Mouse (Mus musculus) lung, postnatal 0 days (tissue): ENCODE results near the gene Ostf1. TPM values are rescaled to one million over a fixed set of nuclear protein-coding genes. Genes with fewer than 3 reads are reported as not detected.

Experiments
- ATAC-seq: fragments of 200-750 bp; cut with Nextera tagmentation; 2 replicates; pipeline ENCODE4 v1.8.0; 2017; ENCODE audit warnings: moderate library complexity
- DNase-seq: peaks from one replicate; pipeline ENCODE4 v3.0.0-alpha.2; 2016; ENCODE audit warnings: low spot score
- H3K27ac ChIP-seq: fragments of 300-500 bp; sonication (generic); 2 replicates; pipeline ENCODE4 v1.5.1; 2014; ENCODE audit warnings: antibody characterized with exemption, mild to moderate bottlenecking, low read length, mixed read lengths
- H3K27me3 ChIP-seq: fragments of 300-500 bp; sonication (generic); replicated peaks from 2 replicates; pipeline ENCODE4 v1.6.1; 2014; ENCODE audit warnings: low read length, mixed read lengths; ENCODE audit not compliant: insufficient read depth
- H3K36me3 ChIP-seq: fragments of 300-500 bp; sonication (generic); 2 replicates; pipeline ENCODE4 v1.6.1; 2014; ENCODE audit warnings: low read length, mixed read lengths; ENCODE audit not compliant: insufficient read depth
- H3K4me1 ChIP-seq: fragments of 300-500 bp; sonication (generic); 2 replicates; pipeline ENCODE4 v1.6.1; 2014; ENCODE audit warnings: antibody characterized with exemption, low read depth, low read length, mixed read lengths; ENCODE audit not compliant: insufficient read depth
- H3K4me2 ChIP-seq: fragments of 300-500 bp; sonication (generic); replicated peaks from 2 replicates; pipeline ENCODE4 v1.6.1; 2014; ENCODE audit warnings: low read depth, mild to moderate bottlenecking, low read length, moderate library complexity, mixed read lengths
- H3K4me3 ChIP-seq: fragments of 300-500 bp; sonication (generic); 2 replicates; pipeline ENCODE4 v1.5.1; 2014; ENCODE audit warnings: low read depth, low read length
- H3K9ac ChIP-seq: fragments of 300-500 bp; sonication (generic); replicated peaks from 2 replicates; pipeline ENCODE4 v1.6.1; 2014; ENCODE audit warnings: low read depth, mild to moderate bottlenecking
- H3K9me3 ChIP-seq: fragments of 300-500 bp; sonication (generic); 2 replicates; pipeline ENCODE4 v1.6.1; 2016; ENCODE audit warnings: low read length, mixed read lengths
- CTCF ChIP-seq: IDR thresholded peaks from 2 replicates; pipeline ENCODE4 v1.5.1; 2016; ENCODE audit warnings: antibody characterized with exemption, mild to moderate bottlenecking
- EP300 ChIP-seq: IDR thresholded peaks from 2 replicates; pipeline ENCODE4 v1.6.1; 2016; ENCODE audit warnings: antibody characterized with exemption, mild to moderate bottlenecking, control low read depth
- WGBS: fragments of 180-500 bp; shearing (Covaris S2); extraction: QIAGEN DNeasy Blood & Tissue Kit; methylation state at CpG from one replicate; pipeline ENCODE4 v1.1.7; 2014; 5-methylcytosine and 5-hydroxymethylcytosine counted together
- polyA plus RNA-seq: library from polyadenylated mRNA; unstranded; fragments of >200 nt; fragmentation: Nextera tagmentation; extraction: Ambion mirVana; gene quantifications from 2 replicates; pipeline ENCODE4 v1.2.1, GENCODE M21; 2015

Ostf1 gene
- polyA plus RNA-seq, 1 experiment from 2014 or later, result 248 TPM

DNA sequence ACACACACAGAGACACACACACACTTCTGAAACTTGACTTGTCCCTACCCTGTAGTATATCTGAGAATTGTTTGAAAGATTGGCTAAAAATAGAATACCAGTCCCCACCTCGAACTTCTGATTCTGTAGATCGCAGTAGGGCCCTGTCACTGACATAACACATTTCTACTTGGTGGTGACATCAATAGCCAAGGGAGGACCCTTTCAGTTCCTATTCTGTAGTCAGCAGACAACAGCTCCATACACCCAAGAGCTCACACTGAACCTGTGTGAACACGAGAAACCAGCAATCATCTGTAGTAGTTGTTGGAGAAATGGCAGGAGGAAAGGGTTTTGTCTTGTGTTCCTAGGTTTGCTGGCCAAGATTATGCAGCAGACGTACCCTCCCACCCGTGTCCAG is 23.4 kb upstream of the Ostf1 start:
- ATAC-seq, result no peak
- no peak overlapping the region for H3K27ac ChIP-seq

DNA sequence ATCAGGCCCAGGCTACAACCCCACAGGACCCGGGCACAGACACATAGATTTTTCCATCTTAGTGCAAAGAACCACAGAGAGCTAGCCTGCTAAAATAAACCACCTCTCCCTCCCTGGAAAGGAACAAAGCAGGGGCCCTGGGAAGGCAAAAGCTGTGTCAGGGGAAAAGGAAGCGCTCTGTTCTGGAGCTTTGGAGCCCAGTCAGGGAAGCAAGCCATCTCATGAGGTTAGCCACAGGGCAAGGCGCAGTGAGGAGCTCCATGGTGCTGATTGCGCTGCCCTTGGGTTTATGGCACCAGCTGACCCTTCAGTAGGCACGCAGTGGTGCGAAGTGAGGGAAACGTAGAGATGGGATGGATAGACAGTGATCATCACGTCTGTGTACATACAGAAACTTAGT is 22.7 kb upstream of the Ostf1 start:
- ATAC-seq, result no peak
- H3K4me3 ChIP-seq, result no peak overlapping the region
- no peak overlapping the region for H3K9ac ChIP-seq
- DNase-seq, result no peak
- no peaks in the 10 kb centered on the region for H3K9me3 ChIP-seq
- H3K4me2 ChIP-seq, result no peak overlapping the region
- no peaks in the 10 kb centered on the region for H3K4me1 ChIP-seq
- no peak overlapping the region for H3K27ac ChIP-seq
- H3K36me3 ChIP-seq, result no peaks in the 10 kb centered on the region
- TF ChIP-seq EP300 (no peak), CTCF (no peak)
- 83% methylated on average over 8 of the region's 8 CpGs for WGBS
- no peaks in the 10 kb centered on the region for H3K27me3 ChIP-seq

More for the DNA sequence above, 23.4 kb upstream of the Ostf1 start:
- no peak overlapping the region for H3K9ac ChIP-seq
- H3K4me1 ChIP-seq, result no peaks in the 10 kb centered on the region
- no peaks in the 10 kb centered on the region for H3K27me3 ChIP-seq
- no peaks in the 10 kb centered on the region for H3K9me3 ChIP-seq
- WGBS, result 65% methylated on average over 5 of the region's 5 CpGs
- H3K4me2 ChIP-seq, result no peak overlapping the region
- DNase-seq, result no peak
- no peaks in the 10 kb centered on the region for H3K36me3 ChIP-seq
- no peak for TF ChIP-seq EP300
- no peak for TF ChIP-seq CTCF
- H3K4me3 ChIP-seq, result no peak overlapping the region

DNA sequence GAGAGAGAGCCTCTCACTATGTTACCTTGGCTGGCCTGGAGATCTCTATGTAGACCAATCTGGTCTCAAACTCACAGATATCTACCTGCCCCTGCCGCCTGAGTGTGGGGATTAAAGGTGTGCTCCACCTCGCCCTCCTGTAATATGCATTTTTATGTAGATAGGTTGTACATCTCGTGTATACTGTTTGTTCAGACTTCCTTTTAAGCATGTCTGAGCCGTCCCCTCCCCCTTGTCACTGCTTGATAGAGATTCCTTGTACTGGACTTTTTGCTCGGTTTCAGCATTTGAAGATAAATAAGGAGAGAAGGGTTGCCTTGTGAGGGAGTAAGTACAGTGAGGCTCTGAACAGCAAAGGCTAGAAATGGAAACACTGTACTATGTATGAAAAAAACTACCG is 21.4 kb upstream of the Ostf1 start:
- H3K9me3 ChIP-seq, result no peaks in the 10 kb centered on the region
- TF ChIP-seq CTCF (no peak), EP300 (no peak)
- no peaks in the 10 kb centered on the region for H3K4me1 ChIP-seq
- WGBS, result 72% methylated on average over 6 of the region's 6 CpGs
- no peak overlapping the region for H3K4me3 ChIP-seq
- ATAC-seq, result no peak
- H3K27ac ChIP-seq, result no peak overlapping the region
- H3K27me3 ChIP-seq, result no peaks in the 10 kb centered on the region
- H3K4me2 ChIP-seq, result no peak overlapping the region
- no peak for DNase-seq
- no peak overlapping the region for H3K9ac ChIP-seq
- H3K36me3 ChIP-seq, result no peaks in the 10 kb centered on the region

DNA sequence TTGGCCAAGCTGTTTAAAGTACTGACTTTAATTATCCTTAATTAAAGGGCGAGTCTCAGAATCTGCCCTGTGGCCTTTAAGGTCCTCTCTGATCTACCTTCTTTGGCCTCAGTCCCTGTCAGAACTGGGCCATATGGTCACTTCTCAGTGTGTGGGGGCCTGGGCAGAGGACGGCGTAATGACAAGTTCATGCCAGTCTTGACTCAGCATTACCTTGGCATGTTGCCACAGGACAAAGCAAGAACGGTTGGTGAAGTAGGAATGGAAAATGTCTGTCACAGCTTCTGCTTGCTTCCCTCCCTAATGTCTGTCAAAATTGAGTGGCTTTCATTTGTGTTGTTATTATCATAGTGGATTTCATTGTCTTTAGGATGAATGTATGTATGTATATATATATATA is 21.0 kb upstream of the Ostf1 start:
- 66% methylated on average over 4 of the region's 4 CpGs for WGBS
- TF ChIP-seq CTCF, result no peak
- no peak for TF ChIP-seq EP300
- H3K9ac ChIP-seq, result no peak overlapping the region
- H3K4me2 ChIP-seq, result no peak overlapping the region
- H3K4me3 ChIP-seq, result no peak overlapping the region
- H3K27ac ChIP-seq, result no peak overlapping the region
- H3K27me3 ChIP-seq, result no peaks in the 10 kb centered on the region
- H3K4me1 ChIP-seq, result no peaks in the 10 kb centered on the region
- no peaks in the 10 kb centered on the region for H3K9me3 ChIP-seq
- H3K36me3 ChIP-seq, result no peaks in the 10 kb centered on the region
- DNase-seq (no peak), ATAC-seq (no peak)

GRCm38 (mm10) chr19:18650473-18650872 is 18.9 kb upstream of the Ostf1 start:
- no peaks in the 10 kb centered on the region for H3K9me3 ChIP-seq
- ATAC-seq (no peak), DNase-seq (no peak)
- no peaks in the 10 kb centered on the region for H3K4me1 ChIP-seq
- no peaks in the 10 kb centered on the region for H3K27me3 ChIP-seq
- no peak overlapping the region for H3K27ac ChIP-seq
- no peak for TF ChIP-seq EP300
- TF ChIP-seq CTCF, result no peak
- H3K4me2 ChIP-seq, result no peak overlapping the region
- H3K36me3 ChIP-seq, result no peaks in the 10 kb centered on the region
- 67% methylated on average over 6 of the region's 6 CpGs for WGBS
- no peak overlapping the region for H3K9ac ChIP-seq
- no peak overlapping the region for H3K4me3 ChIP-seq

DNA sequence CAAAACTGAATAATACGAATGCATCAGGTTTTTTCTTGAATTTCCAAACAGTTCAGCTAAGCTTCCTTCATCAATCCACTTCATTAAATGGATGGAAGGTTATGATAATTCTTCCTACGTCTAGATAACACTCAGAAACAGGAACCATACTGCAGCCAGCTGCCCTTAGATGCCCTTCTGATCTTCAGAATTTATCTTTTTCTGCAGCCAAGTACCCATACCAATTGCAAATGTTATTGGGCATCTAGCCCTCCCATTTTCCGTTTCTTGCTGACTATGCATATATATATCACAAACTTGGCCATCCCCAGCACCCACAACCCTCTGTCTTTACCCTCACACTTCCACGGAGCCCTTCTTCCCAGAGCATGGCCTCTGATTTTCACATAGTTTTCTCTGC is 18.3 kb upstream of the Ostf1 start:
- no peak for DNase-seq
- Histone ChIP-seq H3K27me3 (no peaks in the 10 kb centered on the region), H3K9me3 (no peaks in the 10 kb centered on the region), H3K4me1 (no peaks in the 10 kb centered on the region), H3K9ac (no peak overlapping the region), H3K4me2 (no peak overlapping the region), H3K36me3 (no peaks in the 10 kb centered on the region), H3K27ac (no peak overlapping the region), H3K4me3 (no peak overlapping the region)
- ATAC-seq, result no peak
- TF ChIP-seq EP300 (no peak), CTCF (no peak)
- WGBS, result 66% methylated on average over 4 of the region's 4 CpGs

- H3K27ac ChIP-seq, result no peak overlapping the region
Observed at GRCm38 (mm10) chr19:18648558-18648945, 16.9 kb upstream of the Ostf1 start.

More at GRCm38 (mm10) chr19:18648558-18648945, 16.9 kb upstream of the Ostf1 start:
- Histone ChIP-seq H3K27me3 (no peaks in the 10 kb centered on the region), H3K36me3 (no peaks in the 10 kb centered on the region), H3K4me3 (no peak overlapping the region), H3K4me2 (no peak overlapping the region), H3K9me3 (no peaks in the 10 kb centered on the region), H3K4me1 (no peaks in the 10 kb centered on the region), H3K9ac (no peak overlapping the region)
- DNase-seq (no peak), ATAC-seq (no peak)
- 85% methylated on average over 6 of the region's 6 CpGs for WGBS
- TF ChIP-seq EP300 (no peak), CTCF (no peak)
